Mouse (Mus musculus) lung, embryonic 14.5 days (tissue): ENCODE data around the gene Pcp4l1. TPM values are rescaled to one million over a fixed set of nuclear protein-coding genes. Genes with fewer than 3 reads are reported as not detected.
A peak's percentile ranks its signal among the peaks of the same experiment; 100 is the strongest.

Source experiments
- ATAC-seq: fragments of 200-750 bp; cut with Nextera tagmentation; 2 replicates; pipeline ENCODE4 v1.8.0; 2017; ENCODE audit warnings: mild to moderate bottlenecking, moderate TSS enrichment, moderate library complexity; ENCODE audit not compliant: insufficient read depth
- DNase-seq: peaks from one replicate; pipeline ENCODE4 v3.0.0-alpha.2; 2015
- H3K27ac ChIP-seq: fragments of 300-500 bp; sonication (generic); 2 replicates; pipeline ENCODE4 v1.5.1; 2014; ENCODE audit warnings: low read depth, mild to moderate bottlenecking, moderate library complexity
- H3K27me3 ChIP-seq: fragments of 300-500 bp; sonication (generic); 2 replicates; pipeline ENCODE4 v1.6.1; 2014; ENCODE audit warnings: low read length, control low read depth; ENCODE audit not compliant: insufficient read depth
- H3K36me3 ChIP-seq: fragments of 300-500 bp; sonication (generic); 2 replicates; pipeline ENCODE4 v1.6.1; 2014; ENCODE audit warnings: control low read depth; ENCODE audit not compliant: insufficient read depth
- H3K4me1 ChIP-seq: fragments of 300-500 bp; sonication (generic); 2 replicates; pipeline ENCODE4 v1.6.1; 2014; ENCODE audit warnings: antibody characterized with exemption, control low read depth; ENCODE audit not compliant: insufficient read depth
- H3K4me2 ChIP-seq: fragments of 300-500 bp; sonication (generic); 2 replicates; pipeline ENCODE4 v1.6.1; 2014; ENCODE audit warnings: mild to moderate bottlenecking
- H3K4me3 ChIP-seq: fragments of 300-500 bp; sonication (generic); 2 replicates; pipeline ENCODE4 v1.5.1; 2014; ENCODE audit warnings: low read depth, low read length
- H3K9ac ChIP-seq: fragments of 300-500 bp; sonication (generic); 2 replicates; pipeline ENCODE4 v1.6.1; 2014
- H3K9me3 ChIP-seq: fragments of 300-500 bp; sonication (generic); 2 replicates; pipeline ENCODE4 v1.6.1; 2016; ENCODE audit warnings: low read depth, low read length, control low read depth
- CTCF ChIP-seq: IDR thresholded peaks from 2 replicates; pipeline ENCODE4 v1.5.1; 2016; ENCODE audit warnings: antibody characterized with exemption, low read depth
- WGBS: fragments of 180-500 bp; shearing (Covaris S2); extraction: QIAGEN DNeasy Blood & Tissue Kit; methylation state at CpG from one replicate; pipeline ENCODE4 v1.1.7; 2014; 5-methylcytosine and 5-hydroxymethylcytosine counted together
- polyA plus RNA-seq: library from polyadenylated mRNA; unstranded; fragments of >200 nt; fragmentation: Nextera tagmentation; extraction: Ambion mirVana; gene quantifications from 2 replicates; pipeline ENCODE4 v1.2.1, GENCODE M21; 2014

The Pcp4l1 gene
- polyA plus RNA-seq, 1 experiment from 2014 or later, result 5.7 TPM

DNA sequence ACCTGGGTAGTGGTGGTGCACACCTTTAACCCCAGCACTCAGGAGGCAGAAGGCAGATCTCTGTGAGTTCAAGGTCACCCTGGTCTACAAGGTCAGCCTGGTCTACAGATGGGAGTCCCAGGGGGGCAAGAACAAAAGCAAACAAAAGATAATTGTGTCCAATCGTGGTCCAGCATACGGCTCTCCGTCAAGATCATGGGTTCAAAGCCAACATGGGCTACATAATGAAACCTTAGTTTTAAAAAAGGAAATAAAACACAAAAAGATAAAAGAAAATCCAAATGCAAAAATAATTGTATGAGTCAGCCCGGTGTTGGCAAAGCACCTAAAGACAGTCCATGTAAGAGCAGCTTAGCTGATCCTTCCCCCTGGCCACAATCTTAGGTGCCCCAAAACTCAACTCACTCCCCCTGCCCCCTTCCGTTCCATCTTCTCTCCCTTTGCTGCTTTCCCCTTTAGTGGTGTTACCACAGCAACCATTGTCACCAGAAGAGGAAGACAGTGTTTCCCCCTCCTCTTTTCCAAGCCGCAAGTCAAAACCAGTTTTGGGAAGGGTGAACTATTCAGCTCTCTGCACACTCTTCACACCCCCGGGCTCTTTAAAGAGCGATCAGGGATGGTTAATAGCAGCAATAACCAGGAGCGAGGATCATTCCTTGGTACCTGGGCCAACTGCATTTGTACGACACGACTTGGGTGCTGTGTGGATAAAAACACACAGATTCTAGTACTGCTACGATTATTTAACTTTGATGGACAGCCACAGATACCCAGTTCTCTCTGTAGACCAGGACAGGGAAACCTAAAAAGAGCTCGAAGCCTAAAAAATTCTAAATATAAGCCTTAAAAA lies 8.0 kb downstream of the Pcp4l1 start:
- H3K4me3 ChIP-seq, result no peak overlapping the region
- ATAC-seq (no peak), DNase-seq (no peak)
- no peaks in the 10 kb centered on the region for H3K36me3 ChIP-seq
- peaks cover 9% of the 10 kb centered on the region for H3K27me3 ChIP-seq
- no peak overlapping the region for H3K27ac ChIP-seq
- TF ChIP-seq CTCF, result no peak
- no peak overlapping the region for H3K4me2 ChIP-seq
- peaks cover 10% of the 10 kb centered on the region for H3K4me1 ChIP-seq
- H3K9ac ChIP-seq, result no peak overlapping the region
- 71% methylated on average over 13 of the region's 13 CpGs for WGBS
- H3K9me3 ChIP-seq, result no peaks in the 10 kb centered on the region

DNA sequence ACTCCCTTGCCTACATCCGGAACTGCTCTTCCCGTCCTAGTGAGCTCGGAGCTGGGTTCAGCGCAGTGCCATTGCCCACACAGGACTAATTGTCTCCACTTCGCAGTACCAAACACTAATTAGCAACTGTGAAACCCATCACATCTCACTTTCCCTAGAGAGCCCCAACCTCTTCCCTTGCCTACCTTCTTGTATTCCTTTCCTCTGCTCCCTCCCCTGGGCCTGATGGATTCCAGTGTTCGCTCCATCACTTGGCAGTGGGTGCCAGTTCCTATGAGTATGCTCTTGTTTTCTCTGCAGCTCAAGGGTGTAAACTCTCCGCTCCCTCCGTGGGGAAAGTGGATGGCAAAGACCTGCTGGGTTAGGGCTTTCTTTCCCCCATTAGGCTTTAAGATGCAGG lies 10.4 kb downstream of the Pcp4l1 start:
- DNase-seq (no peak), ATAC-seq (no peak)
- Histone ChIP-seq H3K27me3 (no peaks in the 10 kb centered on the region), H3K4me2 (no peak overlapping the region), H3K9me3 (no peaks in the 10 kb centered on the region), H3K4me1 (peaks cover 10% of the 10 kb centered on the region), H3K27ac (no peak overlapping the region), H3K9ac (no peak overlapping the region), H3K36me3 (no peaks in the 10 kb centered on the region), H3K4me3 (no peak overlapping the region)
- 56% methylated on average over 8 of the region's 8 CpGs for WGBS
- TF ChIP-seq CTCF, result no peak

DNA sequence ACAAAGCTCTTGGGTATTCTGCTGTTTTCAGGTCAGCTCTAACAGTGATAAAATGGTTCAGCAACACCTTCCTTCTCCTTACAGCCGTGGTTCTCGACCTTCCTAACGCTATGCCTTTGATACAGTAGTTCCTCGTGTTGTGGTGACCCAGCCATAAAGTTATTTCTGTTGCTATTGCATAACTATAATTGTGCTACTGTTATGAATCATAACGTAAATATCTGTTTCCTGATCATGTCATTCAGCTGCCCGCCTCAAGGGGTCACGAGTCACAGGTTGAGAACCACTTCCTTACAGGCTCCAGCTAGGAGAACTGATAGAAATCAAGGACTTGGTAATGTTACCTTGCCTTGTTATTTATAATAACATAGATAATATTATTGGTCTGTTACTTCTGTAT lies 11.8 kb downstream of the Pcp4l1 start:
- Histone ChIP-seq H3K4me3 (no peak overlapping the region), H3K4me2 (no peak overlapping the region), H3K36me3 (no peaks in the 10 kb centered on the region), H3K27ac (no peak overlapping the region), H3K27me3 (no peaks in the 10 kb centered on the region), H3K4me1 (peaks cover 5% of the 10 kb centered on the region), H3K9ac (no peak overlapping the region), H3K9me3 (no peaks in the 10 kb centered on the region)
- ATAC-seq (no peak), DNase-seq (peak; percentile 52)
- 58% methylated on average over 7 of the region's 7 CpGs for WGBS
- TF ChIP-seq CTCF, result peak; percentile 39

DNA sequence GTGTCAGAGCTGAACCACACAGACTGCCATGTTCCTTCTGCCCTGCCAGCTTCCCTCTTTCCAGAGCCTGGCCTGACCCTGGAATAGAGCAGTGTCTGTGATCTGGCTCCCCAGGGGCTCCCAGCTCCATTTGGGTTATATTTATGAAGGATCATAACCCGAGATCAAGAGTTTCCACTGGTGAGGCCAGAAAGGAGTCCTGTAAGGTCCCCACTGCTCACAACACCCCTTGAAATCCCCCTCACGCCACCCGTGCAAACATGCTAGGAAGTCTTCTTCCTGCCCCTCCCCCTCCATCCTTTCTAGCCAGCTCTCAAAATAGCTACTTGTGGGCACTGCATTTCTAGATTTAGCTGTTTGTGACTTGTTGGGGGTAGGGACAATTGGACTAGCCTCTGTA lies 12.4 kb downstream of the Pcp4l1 start:
- no peaks in the 10 kb centered on the region for H3K27me3 ChIP-seq
- H3K4me3 ChIP-seq, result no peak overlapping the region
- H3K9ac ChIP-seq, result no peak overlapping the region
- WGBS, result 42% methylated on average over 3 of the region's 3 CpGs
- no peaks in the 10 kb centered on the region for H3K36me3 ChIP-seq
- TF ChIP-seq CTCF, result no peak
- no peaks in the 10 kb centered on the region for H3K9me3 ChIP-seq
- peak; percentile 40 for DNase-seq
- no peaks in the 10 kb centered on the region for H3K4me1 ChIP-seq
- no peak overlapping the region for H3K4me2 ChIP-seq
- no peak overlapping the region for H3K27ac ChIP-seq
- no peak for ATAC-seq

DNA sequence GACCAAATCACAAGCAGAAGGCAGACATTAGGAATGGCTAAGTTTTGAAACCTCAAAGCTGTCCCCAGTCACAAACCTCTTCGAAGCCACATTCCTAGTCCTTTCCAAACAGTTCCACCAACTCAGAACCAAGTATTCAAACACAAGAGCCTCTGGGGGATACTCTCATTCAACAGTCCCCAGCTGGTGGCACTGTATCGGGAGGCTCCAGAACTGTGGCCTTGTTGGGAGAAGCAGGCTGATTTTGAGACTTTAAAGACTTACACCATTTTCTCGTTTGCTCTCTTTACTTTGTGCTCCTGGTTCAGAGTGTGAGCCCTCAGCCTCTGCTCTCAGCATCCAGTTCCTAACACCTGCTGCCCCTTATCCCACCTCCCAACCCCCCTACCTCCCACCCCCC lies 13.0 kb downstream of the Pcp4l1 start:
- no peak overlapping the region for H3K27ac ChIP-seq
- H3K36me3 ChIP-seq, result no peaks in the 10 kb centered on the region
- H3K4me1 ChIP-seq, result no peaks in the 10 kb centered on the region
- H3K4me2 ChIP-seq, result no peak overlapping the region
- TF ChIP-seq CTCF, result no peak
- H3K4me3 ChIP-seq, result no peak overlapping the region
- H3K9ac ChIP-seq, result no peak overlapping the region
- WGBS, result 79% methylated on average over 3 of the region's 3 CpGs
- DNase-seq (no peak), ATAC-seq (no peak)
- no peaks in the 10 kb centered on the region for H3K9me3 ChIP-seq
- no peaks in the 10 kb centered on the region for H3K27me3 ChIP-seq

DNA sequence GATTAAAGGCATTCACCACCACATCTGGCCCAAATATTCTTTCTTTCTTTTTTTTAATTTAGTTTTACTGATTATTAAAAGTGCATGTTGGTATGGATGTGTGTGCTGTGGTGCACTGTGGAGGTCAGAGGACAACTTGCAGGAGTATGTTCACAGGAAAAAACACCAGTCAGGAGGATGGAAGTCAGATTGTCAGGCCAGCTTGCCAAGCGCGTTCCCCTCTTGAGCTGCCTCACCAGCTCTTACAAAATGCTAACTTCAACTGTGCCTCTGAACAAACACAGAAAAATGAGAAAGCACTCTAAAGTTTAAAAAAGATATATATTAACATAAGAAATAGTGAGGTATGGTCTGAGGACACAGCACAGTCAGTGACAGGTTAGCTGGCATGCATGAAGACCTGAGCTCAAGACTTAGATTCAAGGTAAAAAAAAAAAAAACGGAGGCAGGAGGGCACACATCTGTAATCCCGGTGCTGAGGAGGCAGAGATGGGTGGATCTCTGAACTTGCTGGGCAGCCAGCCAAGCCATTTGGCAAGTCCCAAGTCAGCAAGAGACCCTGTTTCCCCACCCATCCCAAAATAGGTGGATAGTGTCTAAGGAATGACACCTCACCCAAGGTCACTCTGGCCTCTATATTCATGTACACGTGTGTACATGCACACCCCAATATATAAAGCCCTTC lies 16.4 kb downstream of the Pcp4l1 start:
- Histone ChIP-seq H3K4me3 (no peak overlapping the region), H3K27me3 (no peaks in the 10 kb centered on the region), H3K9me3 (no peaks in the 10 kb centered on the region), H3K36me3 (no peaks in the 10 kb centered on the region), H3K4me2 (no peak overlapping the region), H3K4me1 (no peaks in the 10 kb centered on the region), H3K27ac (no peak overlapping the region), H3K9ac (no peak overlapping the region)
- WGBS, result 62% methylated on average over 5 of the region's 5 CpGs
- TF ChIP-seq CTCF, result no peak
- ATAC-seq, result no peak
- no peak for DNase-seq

DNA sequence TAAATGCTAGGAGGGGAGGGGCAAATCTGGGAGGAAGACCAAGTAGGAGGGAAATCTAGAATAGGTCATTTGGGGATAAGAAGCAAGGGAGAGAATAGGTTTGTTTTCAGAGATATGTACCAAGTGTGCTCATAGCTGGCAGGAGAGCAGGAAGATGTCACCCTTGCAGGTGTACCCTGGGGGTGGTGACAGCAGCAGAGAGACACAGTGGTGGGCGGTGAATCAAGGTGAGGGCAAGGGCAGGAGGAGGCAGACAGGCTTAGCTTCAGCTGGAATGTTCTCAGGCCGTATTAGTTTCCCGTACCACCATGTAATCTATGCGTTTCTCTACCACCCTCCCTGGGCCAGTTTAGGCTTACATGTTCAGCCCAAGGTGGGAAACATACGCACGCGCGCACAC lies 23.3 kb downstream of the Pcp4l1 start:
- Histone ChIP-seq H3K4me2 (no peak overlapping the region), H3K27ac (no peak overlapping the region), H3K4me3 (no peak overlapping the region), H3K9ac (no peak overlapping the region), H3K4me1 (no peaks in the 10 kb centered on the region), H3K9me3 (no peaks in the 10 kb centered on the region), H3K27me3 (no peaks in the 10 kb centered on the region), H3K36me3 (no peaks in the 10 kb centered on the region)
- ATAC-seq, result no peak
- 92% methylated on average over 8 of the region's 8 CpGs for WGBS
- no peak for TF ChIP-seq CTCF
- no peak for DNase-seq
